Mouse (Mus musculus) heart, postnatal 10 days (tissue): ENCODE measurements around the gene Tmco4. TPM values are rescaled to one million over a fixed set of nuclear protein-coding genes. Genes with fewer than 3 reads are reported as not detected.

Experiments used
- DNase-seq, 2 experiments: peaks; one replicate each; pipeline ENCODE4 v3.0.0; 2021
- intact Hi-C: fragments of 180-260 bp; cut with DNase I; formaldehyde crosslinking; loops from one replicate; pipeline ENCODE4 v1.15.1; 2025
- total RNA-seq, 2 experiments: library from RNA; stranded (reverse); gene quantifications; 2 replicates each; pipeline ENCODE4 v1.2.3; 2021

Gene Tmco4
- total RNA-seq, 2 experiments from 2014 or later = 12.7 to 13.9 TPM

DNA sequence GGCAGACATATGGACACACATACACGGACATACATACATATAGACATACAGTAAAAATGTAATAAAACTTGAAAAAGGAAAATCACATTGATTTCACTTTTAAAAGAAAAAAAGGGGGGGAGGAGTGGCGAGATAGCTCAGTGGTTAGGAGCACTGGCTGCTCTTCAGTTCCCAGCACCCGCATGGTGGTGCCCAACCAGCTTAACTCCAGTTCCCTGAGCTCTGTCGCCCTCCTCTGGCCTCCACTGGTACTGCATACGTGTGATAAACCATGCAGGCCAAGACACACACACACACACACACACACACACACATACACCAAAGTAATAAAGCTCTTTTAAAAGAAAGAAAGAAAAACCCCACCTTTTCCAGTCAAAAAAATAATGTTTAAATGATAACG lies 42.1 kb downstream of the Tmco4 start:
- intact Hi-C loops = no loop called here
- no peak for DNase-seq

DNA sequence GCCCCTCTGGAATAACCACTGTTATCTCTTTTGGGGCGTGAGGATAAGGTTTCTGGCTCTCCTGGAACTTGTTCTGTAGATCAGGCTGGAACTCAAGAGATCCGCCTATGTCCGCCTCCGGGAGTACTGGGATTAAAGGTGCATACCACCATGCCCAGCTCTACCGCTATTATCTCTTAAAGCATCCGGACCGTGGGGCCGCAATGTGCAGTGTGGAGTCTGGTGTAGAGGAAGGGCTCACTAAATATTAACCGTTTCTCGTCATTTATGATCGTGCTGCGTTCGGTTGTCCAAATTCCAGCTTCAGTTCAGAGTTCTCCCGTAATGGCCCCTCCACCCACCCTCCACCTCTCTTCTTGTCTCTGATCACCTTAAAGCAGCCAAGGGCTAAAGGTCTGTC lies 45.7 kb downstream of the Tmco4 start:
- intact Hi-C loops = no loop called here
- DNase-seq = no peak

DNA sequence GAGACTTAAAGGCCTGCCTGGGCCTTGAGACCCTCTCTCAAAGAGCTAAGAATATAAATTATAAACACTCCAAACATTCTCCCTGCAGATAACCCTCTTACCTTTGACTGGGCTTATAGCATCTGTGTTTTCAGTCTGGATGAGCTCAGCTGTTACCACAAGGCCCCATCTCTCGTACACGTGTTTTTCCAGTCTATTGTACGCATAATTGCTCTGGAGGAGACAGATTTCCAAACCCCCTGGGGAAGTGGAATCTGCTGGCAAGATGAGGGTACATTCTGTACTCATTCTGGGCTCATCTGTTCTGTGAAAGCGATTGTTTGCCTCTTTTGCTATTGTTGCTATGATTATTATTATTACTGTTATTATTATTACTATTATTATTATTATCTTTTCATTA lies 46.3 kb downstream of the Tmco4 start:
- DNase-seq = no peak
- intact Hi-C loops = no loop called here

DNA sequence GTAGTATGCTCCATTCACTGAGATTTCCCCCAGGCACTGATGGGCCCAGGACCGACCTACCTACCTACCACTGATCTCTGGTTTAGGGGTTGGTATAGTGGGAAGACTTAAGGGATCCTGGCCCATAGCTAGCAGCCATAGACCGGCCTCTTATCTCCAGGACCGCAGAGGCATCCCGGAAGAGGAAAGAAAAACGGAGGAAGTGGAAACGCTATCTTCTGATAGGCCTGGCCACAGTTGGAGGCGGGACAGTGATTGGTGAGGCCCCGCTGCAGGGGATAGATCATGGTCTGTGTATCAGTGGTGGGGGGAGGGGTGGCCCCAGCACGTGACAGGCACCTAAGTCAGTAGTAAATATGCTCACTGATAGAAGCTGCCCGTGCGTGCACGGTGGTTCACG lies 46.7 kb downstream of the Tmco4 start:
- no peak for DNase-seq
- intact Hi-C loops = no loop called here

DNA sequence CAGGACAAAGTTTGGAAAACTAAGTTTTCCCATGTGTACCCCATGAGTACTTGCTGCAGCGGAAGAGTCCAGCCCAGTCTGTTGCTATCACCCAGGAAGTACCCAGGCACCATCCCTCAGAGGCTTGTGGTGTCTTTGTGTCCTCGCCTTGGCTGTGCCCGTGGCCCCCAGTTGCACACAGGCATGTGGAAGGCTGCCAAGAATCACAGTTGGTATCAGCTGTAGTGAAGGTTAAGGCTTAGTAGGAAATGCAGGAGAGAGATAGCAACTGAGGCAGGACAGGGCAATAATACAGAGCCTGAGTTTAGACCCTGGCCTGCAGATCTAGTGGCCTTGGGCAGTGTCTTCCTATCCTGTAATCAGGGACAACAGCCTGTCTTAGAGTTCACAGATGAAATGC lies 47.7 kb downstream of the Tmco4 start:
- DNase-seq = no peak
- intact Hi-C loops = no loop called here

DNA sequence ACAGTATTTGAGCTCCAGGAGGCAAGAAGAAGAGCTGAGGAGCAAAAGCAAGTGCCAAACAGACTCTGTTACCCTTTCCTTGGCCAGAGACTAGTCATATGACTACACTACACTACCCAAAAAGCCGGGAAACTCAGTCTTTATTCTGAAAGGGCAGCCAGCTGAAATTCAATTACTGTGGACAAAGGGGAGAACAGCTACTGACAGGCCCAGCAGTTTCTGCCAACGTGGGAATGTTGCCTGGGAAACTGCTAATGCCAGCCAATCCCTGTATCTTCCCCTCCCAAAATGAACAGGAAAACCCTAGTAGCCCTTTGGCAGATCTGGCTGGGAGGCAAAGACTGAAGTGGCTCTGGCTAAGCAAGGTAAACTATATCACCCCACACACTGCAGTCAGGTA lies 51.7 kb downstream of the Tmco4 start:
- intact Hi-C loops = no loop called here

DNA sequence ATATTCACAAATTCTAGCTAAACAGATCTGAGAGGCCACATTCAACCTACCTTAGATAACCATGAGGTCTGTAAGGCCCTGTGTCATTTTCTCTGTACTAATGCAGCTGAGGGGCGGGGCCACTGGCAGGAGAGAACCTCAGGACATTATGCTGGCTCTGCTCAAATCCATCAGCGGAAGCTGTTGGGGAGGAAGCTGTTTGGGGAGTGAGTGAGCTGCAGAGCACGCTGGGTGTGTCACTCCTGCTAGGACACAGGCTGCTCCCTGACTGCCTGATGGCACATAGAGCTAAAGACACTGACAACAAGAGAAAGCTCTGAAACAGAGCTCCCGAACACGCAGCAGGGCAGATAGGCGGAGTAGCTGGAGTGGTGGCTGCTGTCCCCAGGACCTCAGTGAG lies 58.0 kb downstream of the Tmco4 start:
- intact Hi-C loops = no loop called here
- DNase-seq = no peak

More for the DNA sequence above, 51.7 kb downstream of the Tmco4 start:
- no peak for DNase-seq

DNA sequence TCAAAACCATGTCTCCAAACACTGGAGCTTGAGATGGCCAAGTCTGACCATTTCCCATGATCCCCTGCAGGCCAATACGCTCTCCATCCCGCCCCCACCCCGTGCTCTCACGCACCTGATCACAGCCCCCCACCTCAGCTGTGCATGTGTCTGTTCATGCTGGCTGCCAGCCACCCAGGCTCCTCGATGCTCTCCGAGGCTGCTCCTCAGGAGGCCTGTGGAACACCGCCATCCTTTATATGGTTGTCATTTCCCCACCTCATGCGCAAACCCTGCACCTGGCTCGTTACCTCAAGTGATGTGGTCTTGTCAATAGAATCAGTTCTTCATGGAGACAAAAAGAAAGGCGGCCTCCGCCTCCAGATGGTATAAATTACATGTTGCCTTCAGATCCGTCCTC lies 59.8 kb downstream of the Tmco4 start:
- intact Hi-C loops = no loop called here
- DNase-seq = no peak

DNA sequence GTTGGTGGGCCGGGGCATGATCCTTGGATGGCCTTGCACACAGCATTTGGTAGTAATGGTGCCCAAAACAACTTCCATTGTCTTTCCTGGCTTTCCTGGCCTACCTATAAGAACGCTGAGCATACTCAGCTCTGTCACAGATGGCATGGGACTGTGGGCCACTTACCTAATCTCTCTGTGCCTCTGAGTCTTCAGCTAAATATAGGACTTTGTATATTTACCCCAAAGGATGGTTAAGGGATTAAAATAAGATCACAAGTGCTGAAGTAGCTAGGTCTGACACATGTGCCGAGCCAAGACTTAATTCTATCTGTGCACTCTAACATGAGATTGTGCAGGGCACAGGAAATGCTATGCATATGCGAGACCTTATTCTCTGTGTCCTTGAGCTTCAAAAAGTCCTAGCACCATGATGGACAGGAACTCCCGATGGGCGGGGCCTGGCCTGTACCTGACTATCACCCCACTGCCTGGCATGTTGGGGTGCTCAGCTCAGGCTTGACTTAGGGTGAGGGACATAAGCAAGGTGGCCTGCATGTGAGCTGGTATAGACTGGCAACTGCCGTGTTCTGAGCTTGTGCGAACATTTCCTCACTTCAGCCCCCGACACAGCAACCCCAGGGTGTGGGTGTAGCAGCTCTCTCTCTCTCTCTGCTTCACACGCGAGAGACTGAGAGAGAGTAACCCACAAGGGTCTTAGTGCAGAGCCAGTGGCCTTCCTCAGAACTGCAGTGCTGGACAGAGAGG lies 60.7 kb downstream of the Tmco4 start:
- intact Hi-C loops = loop anchor here (2.0 kb wide), 1 partner anchor 43 kb away; no protein-coding TSS in a partner anchor
- peak in 1 of 2 experiments; percentile 35 for DNase-seq

DNA sequence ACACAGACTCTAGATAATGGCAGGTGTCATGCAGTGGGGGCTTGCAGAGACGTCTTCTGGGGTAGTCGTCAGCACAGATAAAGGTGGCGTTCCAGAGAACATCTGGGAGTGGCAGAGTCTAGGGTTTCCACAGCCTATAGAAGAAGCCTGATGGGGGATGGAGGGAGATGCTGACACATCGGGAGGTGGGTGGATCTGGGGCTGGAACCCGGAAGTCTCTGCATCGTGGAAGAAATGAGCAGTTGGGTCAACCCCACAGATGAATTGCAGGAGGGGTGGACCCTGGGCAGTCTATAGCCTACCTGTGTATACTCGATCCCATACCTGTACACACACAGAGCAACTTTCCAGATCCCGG lies 61.3 kb downstream of the Tmco4 start:
- intact Hi-C loops = loop anchor here (2.0 kb wide), 1 partner anchor 43 kb away; no protein-coding TSS in a partner anchor
- no peak for DNase-seq

DNA sequence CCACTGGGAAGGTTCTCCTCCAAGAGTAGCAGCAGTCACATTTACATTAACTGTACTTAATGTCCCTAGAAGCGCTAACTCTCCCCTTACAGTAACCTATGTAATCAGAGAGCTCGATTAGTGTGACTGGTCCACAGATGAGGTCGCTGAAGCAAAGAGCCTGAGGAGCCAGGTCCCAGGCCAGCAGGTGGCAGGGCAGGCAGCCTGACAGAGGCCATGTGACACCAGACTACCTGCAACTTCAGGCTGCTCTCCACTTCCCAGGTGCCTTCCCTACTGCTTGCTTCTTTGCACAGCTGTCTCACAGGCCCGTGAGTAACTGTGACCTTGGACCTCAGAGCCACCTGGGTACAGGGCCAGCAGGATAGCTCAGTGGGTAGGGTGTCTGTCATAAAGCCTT lies 61.9 kb downstream of the Tmco4 start:
- peak; percentile 26 to 40 for DNase-seq

DNA sequence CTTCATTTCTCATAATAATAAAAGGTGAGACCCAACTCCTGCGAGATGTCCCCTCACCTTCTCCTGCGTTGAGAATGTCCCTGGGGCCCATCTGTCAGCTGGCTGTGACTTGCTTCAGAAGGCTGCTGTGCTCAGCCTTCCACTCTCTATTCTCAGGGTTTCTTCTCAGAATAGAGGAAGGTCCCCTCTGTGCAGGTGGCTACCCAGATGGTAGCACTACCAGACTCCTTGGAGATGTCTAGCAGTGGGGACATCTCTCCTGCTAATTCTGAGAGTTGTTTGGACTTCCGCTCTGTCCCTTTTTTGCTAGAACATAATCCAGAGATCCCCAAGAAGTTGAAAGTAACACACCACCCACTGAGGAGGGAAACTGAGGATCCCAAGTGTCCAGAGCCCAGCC lies 62.3 kb downstream of the Tmco4 start:
- no peak for DNase-seq
- intact Hi-C loops = loop anchor here (2.0 kb wide), 1 partner anchor 42 kb away; no protein-coding TSS in a partner anchor

More for the DNA sequence above, 61.9 kb downstream of the Tmco4 start:
- intact Hi-C loops = loop anchor here (2.0 kb wide), 1 partner anchor 42 kb away; no protein-coding TSS in a partner anchor

DNA sequence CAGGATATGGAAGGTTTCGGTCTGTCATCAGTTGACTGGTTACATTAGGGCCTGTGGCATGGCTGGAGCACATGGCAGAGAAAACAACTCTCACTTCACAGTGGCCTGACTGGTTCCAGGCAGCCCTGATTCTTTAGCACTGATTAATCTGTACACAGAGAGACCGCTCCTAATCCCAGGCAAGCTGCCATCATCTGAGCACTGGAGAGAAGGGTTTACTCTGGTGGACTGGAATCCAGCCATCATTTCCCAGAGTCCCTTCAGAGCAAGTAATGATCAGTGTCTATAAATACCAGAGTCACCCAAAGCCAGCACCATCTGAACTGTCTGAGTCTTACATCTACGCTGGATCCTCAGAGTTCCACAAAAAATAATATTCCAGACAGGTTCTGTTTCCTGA lies 63.1 kb downstream of the Tmco4 start:
- peak; percentile 31 to 58 for DNase-seq
- intact Hi-C loops = loop anchor here (2.0 kb wide), 1 partner anchor 41 kb away; no protein-coding TSS in a partner anchor

DNA sequence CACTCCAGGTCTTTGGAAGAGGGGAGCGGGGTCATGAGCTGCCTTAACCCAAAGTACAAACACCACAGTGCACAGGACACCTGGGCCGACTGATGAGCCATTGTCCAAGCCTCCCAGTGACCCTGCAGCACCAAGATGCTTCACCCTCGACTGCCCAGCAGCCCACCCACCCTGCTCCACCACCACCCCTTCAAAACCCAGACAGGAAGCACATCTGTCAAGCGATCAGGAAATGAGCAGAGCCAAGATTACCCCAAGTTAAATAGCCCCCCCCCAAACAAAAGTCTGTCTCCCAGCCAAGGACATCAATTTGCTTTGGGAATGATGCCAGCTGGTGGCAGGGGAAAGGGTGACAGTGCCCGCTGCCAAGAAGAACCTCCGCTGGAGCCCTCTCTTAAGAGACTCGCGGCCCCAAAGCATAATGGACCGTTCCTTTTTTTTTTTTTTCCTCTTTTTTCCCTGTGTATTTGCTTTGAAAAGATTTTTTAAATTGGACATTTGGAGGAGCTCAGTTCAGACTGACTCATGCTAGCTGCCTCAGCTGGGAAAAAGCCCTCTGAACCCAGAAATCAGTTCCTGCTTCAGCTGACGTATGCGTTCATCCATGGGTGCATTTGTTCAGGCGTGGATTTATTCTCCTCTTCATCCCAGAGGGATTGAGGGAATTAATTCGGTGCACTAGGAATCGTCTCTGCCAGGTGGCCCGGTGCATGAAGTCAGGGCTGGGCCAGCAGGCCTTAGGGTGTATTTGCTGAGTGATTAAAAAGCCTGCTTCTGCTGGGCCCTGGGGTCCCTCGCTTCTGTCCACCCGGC lies 65.3 kb downstream of the Tmco4 start:
- intact Hi-C loops = no loop called here
- peak; percentile 24 to 29 for DNase-seq

DNA sequence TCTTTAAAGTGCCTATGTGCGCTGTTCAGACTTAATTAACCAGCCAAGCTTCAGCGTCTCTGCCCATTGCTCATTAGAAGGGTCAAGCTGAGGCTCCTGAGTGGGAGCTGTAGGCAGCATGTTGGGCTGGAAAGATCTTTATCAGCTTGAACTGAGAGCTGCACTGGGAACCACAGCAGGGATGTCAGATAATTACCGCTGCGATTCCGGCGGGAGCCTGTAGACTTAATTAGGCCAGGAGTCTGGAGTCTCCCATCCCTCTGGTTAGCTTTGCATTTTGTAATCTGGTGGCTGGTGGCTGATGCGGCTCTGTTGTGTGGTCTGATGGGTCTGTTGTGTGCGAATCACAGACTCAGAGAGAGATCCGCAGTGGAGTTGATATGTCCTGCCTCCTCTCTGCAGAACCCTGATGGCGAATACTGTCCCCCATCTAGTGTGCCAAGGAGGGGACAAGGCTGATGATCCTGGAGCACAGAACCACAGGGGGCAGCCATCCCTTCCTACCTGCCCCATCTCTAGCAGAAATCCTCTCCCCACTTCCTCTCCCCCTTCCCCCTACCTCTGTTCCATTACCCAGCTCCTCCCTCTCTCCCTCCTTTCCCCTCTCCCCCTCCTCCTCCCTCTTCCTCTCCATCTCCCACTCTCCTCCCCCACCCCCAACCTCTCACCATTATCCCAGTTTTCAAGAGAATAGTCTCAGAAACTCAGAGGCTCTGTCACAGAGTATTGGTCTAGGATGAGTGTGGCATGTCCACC lies 67.6 kb downstream of the Tmco4 start:
- DNase-seq = no peak
- intact Hi-C loops = no loop called here

DNA sequence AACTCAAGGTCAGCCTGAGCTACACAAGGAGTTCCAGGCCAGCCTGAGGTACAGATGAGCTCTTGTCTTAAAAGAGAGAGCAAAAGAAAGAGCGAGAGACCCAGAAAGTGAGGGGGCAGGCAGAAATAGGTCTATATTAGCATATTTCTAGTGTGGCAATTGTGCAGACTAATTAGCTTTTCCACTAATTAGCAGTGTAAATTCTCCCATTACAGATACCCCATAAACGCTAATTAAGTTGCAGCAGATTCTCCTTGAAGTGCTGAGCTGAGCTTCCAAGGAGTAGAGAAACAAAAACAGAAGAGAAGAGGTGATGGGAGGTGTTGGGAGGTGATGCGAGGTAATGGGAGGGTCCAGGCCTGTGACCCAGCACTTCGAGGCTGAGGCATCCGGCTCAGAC lies 69.9 kb downstream of the Tmco4 start:
- DNase-seq = no peak
- intact Hi-C loops = no loop called here

DNA sequence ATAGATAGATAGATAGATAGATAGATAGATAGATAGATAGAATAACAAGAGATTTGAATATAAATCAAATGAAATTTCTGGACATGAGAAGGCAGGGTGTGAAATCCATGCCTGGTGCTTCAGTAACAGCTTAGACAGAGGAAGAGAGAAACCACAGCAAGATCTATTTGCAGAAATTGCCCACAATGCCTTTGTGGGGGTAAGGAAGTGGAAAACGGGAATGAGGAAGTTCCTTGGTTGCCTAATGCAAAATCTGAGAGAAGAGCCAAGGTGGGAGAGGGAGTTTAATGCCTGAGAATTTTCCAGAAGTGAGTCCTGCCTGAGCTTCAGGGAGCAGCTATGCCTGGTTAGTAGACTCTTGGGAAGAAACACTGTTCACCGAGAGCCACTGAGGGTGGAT lies 70.9 kb downstream of the Tmco4 start:
- no peak for DNase-seq
- intact Hi-C loops = no loop called here

DNA sequence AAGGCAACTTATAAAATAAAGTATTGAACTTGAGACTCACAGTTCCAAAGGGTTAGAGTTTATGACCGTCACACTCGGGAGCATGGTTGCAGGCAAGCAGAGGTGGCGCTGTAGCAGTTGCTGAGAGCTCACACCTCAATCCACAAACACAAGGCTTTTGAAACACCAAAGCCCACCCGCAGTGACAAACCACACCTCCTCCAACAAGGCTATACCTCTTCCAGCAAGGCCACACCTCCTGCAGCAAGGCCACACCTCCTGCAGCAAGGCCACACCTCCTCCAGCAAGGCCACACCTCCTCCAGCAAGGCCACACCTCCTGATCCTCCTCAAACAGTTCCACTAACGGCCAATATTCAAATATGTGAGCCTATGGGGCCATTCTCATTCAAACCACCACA lies 71.9 kb downstream of the Tmco4 start:
- intact Hi-C loops = no loop called here
- no peak for DNase-seq

DNA sequence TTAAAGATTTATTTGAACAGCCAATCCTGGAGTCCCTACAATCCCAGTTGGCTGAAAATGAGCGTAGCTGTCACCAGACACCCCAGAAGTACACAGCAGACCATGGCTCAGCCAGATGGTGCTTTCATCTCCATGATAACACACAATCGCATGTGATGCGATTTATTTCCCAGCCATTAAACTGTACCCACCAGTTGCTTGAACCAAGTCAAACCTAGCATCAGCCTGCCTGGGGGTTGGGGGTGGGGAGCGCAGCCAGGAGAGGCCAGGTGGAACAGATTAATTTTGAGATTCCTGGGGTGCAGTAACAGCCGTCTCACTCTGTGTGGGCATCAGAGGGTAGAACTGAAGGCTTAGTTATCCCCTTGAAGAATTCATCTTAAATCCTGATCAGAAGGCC lies 73.7 kb downstream of the Tmco4 start:
- DNase-seq = no peak
- intact Hi-C loops = no loop called here

DNA sequence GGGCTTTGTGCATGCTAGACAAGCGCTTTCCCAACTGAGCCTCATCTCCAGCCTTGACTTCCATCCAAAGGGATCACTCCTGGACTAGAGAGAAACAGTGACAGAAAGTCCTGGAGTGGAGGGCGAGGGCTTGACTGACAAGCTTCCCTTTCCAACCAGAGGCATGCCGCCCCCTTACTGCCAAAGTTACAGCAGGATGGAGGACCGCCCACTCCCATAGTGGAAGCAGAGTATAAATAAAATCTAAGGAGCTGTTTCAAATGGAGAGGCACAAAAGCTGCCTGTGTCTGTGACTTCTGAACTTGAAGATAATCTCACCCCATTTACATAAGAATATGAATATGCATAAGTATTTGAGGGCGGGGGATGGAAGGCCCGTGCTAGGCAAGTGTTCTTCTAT lies 75.8 kb downstream of the Tmco4 start:
- no peak for DNase-seq
- intact Hi-C loops = no loop called here

DNA sequence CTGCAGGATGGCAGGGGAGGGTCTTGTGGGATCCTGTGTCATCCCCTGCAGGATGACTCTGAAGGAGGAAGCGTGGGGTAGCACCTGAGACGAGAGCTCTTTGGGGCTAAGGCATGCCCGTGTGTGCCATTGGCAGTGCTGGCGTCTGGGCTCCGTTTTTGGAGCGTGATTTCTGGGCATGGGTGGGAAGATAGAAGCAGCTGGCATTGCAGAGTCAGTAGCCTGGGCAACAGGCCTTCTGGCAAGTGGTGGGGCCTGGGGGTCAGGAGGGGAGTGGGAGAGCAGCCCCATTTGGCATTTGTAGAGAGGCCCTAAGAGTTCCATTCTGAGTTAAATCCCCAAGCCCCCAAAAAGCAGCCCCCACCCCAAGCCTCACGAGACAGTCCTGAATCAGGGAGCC lies 80.1 kb downstream of the Tmco4 start:
- intact Hi-C loops = no loop called here
- no peak for DNase-seq
